Mouse (Mus musculus): ENCODE measurements at regions not wholly inside any gene's neighbourhood (a gene's known extent, or its start where the extent isn't known, plus 50 kb on each side); places are given as distances from the start of the nearest gene placed in this dataset.

DNA sequence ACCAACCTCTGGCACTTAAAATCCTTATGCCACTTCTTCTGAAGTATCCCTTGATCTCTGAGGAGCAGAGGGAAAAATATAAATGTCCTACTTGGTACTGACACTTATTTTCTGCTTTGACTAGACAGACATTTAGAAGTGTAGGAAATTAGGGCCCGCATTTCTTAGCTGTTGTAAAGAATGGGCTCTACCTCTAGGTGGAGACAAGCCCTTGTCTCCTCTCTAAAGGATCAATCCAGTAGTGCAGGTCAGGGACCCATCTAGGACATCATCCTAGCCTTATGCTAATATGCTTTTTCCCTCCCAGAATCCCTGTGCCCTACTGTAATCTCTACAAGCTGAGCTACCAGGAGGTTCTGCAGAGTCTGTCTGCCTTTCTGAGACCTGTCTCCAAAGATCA, 541.1 kb downstream of the Plod2 start:
- no peak for DNase-seq (ENCODE audit: extremely low read depth, insufficient read length, low spot score)

DNA sequence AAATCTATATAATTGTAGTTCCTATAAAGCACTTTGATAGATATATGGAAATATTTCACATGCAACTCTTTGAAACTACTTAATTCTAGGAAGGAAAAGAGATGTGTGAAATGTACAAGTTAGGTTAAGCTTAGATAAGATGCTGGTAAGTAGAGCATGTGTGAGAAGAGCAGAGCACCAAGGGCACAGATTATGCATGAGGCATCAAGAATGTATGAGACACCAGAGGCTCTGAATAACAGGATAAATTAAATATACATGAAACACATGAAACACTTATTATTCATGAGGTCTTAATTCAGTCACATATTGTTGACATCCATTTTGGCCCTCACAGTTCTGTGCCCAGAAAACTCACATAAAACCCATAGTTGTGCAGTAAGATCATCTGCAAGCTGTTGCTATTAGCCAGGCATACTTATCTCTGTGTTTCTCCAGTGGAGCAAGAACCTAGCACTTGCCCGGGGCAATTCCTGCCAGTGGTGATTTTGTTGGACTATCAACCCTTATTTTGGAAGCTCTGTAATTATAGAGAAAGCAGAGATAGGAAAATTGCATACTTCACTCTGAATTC, 556.1 kb downstream of the Plod2 start:
- DNase-seq (ENCODE audit: extremely low read depth, insufficient read length, low spot score): no peak

DNA sequence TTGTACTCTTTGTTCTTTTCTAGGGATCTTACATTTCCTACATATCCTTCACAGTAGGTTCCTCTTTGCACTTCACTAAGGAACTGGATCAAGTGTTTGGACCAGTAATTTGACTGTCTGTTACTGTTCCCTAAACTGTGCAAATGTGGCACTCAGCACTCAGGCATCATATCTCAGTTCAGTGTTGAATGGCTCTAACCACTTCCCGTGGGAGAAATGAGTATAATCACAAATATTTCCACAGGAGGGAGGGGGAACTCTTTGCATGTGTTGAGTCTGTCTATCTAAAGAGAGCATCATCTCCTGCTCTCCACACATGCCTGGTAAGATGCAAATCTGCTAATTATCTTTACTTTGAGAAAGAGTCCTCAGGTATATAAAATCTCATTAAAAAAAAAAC, 588.5 kb downstream of the Plod2 start:
- DNase-seq (ENCODE audit: extremely low read depth, insufficient read length, low spot score): no peak

DNA sequence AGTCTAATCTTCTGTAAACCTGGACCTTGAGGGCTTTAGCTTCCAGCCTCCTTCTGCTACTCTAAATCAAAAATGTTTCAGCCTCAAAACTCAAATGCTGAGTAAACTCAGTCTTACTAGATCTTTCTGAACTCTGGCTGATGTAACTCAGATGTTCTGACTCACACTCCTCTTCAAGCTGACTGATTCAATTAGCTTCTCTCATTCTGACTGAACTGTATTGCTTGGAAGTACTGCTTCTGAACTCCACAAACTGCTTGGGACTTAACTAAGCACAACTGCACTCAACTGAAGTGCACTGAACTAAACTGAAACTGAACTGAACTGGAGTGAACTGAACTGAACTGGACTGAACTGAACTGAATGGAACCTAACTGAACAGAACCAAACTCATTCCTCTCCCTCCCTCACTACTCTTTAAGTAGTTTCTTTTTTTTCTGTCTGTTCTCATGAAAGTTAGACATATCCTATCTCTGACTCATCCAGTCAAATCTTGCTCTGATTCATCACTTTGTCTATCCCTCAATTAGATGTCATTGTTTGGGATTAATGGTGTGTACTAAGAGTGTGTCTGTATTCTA, 589.7 kb downstream of the Plod2 start:
- DNase-seq (ENCODE audit: extremely low read depth, insufficient read length, low spot score): no peak

DNA sequence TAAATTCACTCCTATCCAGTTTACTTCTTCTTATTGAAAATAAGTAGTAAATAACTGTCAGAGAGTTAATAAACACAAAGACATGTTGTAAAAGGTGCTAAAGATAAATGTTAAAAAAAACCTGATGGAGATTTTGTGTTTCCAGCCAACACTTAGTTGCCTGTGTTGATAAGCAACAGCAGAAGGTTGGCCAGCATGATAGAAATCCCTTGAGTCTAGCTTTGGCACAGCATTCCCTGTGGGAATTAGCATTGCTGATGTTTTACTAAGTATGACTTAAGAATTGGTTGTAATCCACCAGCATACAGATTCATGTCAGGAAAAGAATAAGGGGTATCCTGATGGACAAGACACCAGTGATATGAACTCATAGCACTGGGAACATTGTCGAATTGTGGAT, 594.3 kb downstream of the Plod2 start:
- DNase-seq (ENCODE audit: extremely low read depth, insufficient read length, low spot score): no peak

DNA sequence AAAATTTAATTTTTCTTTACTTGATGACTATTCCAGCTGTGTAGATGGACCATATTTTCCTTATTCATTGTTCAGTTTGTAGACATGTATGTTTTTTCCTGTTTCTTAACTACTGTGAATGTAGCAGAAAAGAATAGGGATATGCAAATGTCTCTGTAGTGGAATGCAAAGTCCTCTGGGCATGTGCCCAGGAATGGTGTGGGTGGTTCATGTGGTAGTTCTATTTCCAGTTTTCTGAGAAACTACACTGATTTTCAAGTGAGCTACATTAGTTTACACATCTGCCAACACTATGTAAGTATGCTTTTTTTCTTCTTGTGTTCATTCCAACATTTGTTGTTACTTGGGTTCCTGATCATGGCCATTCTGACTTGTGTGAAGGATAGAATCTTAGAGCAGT, 628.0 kb downstream of the Plod2 start:
- DNase-seq (ENCODE audit: extremely low read depth, insufficient read length, low spot score): no peak

DNA sequence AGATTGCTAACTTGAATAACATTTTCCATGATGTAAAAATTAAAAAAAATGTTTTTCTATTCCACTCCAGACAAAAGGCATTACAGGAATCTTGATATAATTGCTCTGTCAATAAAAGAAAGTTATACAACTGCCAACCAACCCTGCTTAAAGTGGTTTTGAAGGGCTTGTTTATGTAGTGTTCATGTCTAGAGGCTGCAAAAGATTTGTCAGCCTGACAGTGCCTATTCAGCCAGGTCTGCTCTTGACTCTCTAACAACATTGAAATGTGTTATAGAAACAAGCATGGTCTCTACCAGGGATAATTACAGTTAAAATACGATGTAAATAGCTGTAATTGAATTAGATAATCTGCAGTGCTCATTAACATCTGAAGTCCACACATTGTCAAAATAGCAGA, 644.6 kb downstream of the Plod2 start:
- DNase-seq (ENCODE audit: extremely low read depth, insufficient read length, low spot score): no peak

DNA sequence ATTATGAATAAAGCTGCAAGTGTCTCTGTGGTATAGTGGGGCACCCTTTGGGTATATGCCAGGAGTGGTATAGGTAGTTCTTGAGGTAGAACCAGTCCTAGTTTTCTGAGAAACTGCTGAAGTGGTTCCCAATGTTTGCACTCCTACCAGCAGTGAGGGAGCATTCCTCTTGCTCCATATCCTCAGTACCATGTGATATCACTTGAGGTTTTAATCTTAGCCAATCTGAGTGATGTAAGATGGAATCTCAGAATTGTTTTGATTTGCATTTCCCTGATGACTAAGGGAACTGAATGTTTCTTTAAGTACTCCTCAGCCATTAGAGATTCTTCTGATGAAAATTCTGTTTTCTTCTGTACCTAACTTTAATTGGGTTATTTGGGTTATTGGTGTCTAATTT, 690.5 kb downstream of the Plod2 start:
- no peak for DNase-seq (ENCODE audit: extremely low read depth, insufficient read length, low spot score)

DNA sequence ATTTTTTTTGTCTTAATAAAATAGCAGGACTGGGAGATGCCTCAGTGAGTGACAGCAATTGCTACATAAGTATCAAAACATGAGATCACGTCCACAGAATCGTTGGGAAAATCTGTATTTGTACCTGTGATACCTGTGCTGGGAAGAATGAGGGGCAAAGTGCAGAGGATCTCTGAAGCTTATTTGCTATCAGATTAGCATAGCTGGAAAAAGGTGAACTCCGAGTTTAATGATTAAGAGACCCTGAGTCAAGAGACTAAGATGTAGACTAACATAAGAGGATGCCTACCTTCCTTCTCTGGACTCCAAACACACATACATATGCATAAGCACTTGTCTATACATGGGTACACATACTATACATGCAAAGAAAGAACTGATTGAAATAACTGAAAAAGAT, 710.1 kb downstream of the Plod2 start:
- no peak for DNase-seq (ENCODE audit: extremely low read depth, insufficient read length, low spot score)

DNA sequence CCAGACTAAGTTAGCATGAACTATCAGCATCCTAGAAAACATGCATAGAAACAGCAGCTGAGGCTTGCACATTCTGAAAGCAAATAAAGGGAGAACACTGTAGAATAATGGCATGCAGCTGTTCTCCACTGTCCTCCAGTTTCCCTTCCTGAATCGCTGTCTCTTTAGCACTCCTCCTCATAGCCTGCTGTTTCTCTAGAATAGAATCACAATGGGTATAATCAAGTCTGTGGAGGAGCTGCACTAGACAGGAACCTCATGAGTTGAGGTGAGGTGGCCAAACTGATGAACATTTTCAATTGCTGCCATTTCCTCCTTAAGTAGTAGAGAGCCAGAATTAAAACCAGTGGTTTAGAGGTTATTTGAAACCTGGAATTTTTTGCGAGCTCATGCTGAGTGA, 755.3 kb downstream of the Plod2 start:
- DNase-seq (ENCODE audit: extremely low read depth, insufficient read length, low spot score): no peak

DNA sequence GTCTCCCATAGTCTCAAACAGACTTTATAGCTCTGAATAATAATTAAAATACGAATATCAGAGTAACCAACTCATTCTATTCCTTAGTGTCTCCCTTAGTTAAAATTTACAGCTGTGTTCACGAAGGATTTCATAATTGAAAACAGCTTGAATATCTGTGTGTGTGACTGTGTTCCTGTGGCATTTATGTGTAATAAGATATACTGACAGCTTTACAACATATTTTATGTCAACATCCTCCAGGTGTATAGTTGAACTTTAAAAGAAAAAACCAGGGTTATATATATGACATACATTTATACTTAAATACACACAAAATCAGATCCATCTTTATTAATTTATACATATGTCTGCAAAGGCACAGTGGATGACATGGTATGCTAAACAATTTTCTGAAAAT, 764.7 kb downstream of the Plod2 start:
- DNase-seq (ENCODE audit: extremely low read depth, insufficient read length, low spot score): no peak

DNA sequence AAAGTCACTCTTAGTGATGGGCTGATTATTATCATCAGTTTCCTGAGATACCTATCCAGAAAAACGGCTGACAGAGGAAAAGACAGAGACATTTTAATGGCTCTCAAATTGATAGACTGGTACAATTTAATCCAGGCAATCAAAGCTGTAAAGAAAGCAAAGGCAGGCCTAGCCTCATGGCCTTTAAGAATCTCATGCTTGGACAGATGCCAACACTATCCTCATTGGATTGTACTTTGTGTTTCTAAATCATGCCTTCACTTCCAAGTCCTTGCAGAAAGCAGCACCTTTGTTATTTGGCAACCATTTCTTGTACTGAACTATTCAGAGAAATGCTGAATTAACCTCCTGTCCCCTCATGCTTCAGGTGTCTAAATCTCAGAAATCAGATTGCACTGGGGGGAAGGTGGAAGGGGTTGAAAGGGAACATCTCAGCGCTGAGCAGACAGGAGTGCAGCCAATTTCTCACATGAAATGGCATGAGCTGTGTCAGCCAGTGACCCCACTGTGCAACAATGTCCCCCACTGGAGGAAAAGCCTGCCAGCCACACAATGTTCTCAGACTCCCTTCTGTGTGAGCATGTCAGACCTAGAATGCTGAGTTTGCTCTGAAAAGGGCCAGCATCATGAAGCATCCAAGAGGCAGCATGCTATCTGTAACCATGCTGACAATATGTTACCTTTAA, 787.1 kb downstream of the Plod2 start:
- no peak for DNase-seq (ENCODE audit: extremely low read depth, insufficient read length, low spot score)

Data from 3134 (cell line).